Mouse (Mus musculus) liver, embryonic 15.5 days (tissue): ENCODE measurements around the gene Ube2v1. TPM values are rescaled to one million over a fixed set of nuclear protein-coding genes. Genes with fewer than 3 reads are reported as not detected.
A peak's percentile ranks its signal among the peaks of the same experiment; 100 is the strongest.
"Not testable (repeated sequence)": the region's sequence is repeated elsewhere in the genome, so short reads cannot be mapped to it uniquely, and the experiment has no call there.

Source experiments
- ATAC-seq: fragments of 200-750 bp; cut with Nextera tagmentation; 2 replicates; pipeline ENCODE4 v1.8.0; 2017; ENCODE audit warnings: moderate number of reproducible peaks, mild to moderate bottlenecking, moderate library complexity; ENCODE audit not compliant: insufficient read depth
- H3K27ac ChIP-seq: fragments of 300-500 bp; sonication (generic); replicated peaks from 2 replicates; pipeline ENCODE4 v1.5.1; 2015; ENCODE audit warnings: mild to moderate bottlenecking, inconsistent platforms
- H3K27me3 ChIP-seq: fragments of 300-500 bp; sonication (generic); 2 replicates; pipeline ENCODE4 v1.6.1; 2015; ENCODE audit warnings: mild to moderate bottlenecking, inconsistent platforms
- H3K36me3 ChIP-seq: fragments of 300-500 bp; sonication (generic); replicated peaks from 2 replicates; pipeline ENCODE4 v1.6.1; 2015; ENCODE audit warnings: moderate library complexity, mild to moderate bottlenecking, inconsistent platforms
- H3K4me1 ChIP-seq: fragments of 300-500 bp; sonication (generic); replicated peaks from 2 replicates; pipeline ENCODE4 v1.6.1; 2015; ENCODE audit warnings: inconsistent platforms
- H3K4me2 ChIP-seq: fragments of 300-500 bp; sonication (generic); 2 replicates; pipeline ENCODE4 v1.6.1; 2015; ENCODE audit warnings: moderate library complexity, mild to moderate bottlenecking, inconsistent platforms
- H3K4me3 ChIP-seq: fragments of 300-500 bp; sonication (generic); replicated peaks from 2 replicates; pipeline ENCODE4 v1.5.1; 2015; ENCODE audit warnings: mild to moderate bottlenecking, inconsistent platforms
- H3K9ac ChIP-seq: fragments of 300-500 bp; sonication (generic); 2 replicates; pipeline ENCODE4 v1.6.1; 2015; ENCODE audit warnings: moderate library complexity, mild to moderate bottlenecking, inconsistent platforms
- H3K9me3 ChIP-seq: fragments of 300-500 bp; sonication (generic); replicated peaks from 2 replicates; pipeline ENCODE4 v1.6.1; 2016; ENCODE audit warnings: inconsistent platforms
- WGBS: fragments of 180-500 bp; shearing (Covaris S2); methylation state at CpG from one replicate; pipeline ENCODE4 v1.1.7; 2015; ENCODE audit warnings: mixed read lengths; ENCODE audit not compliant: insufficient replicate concordance; 5-methylcytosine and 5-hydroxymethylcytosine counted together
- polyA plus RNA-seq: library from polyadenylated mRNA; unstranded; fragments of >200 nt; fragmentation: Nextera tagmentation; extraction: Ambion mirVana; gene quantifications from 2 replicates; pipeline ENCODE4 v1.2.1, GENCODE M21; 2015

Ube2v1 gene
- polyA plus RNA-seq, 1 experiment from 2014 or later = 187 TPM

DNA sequence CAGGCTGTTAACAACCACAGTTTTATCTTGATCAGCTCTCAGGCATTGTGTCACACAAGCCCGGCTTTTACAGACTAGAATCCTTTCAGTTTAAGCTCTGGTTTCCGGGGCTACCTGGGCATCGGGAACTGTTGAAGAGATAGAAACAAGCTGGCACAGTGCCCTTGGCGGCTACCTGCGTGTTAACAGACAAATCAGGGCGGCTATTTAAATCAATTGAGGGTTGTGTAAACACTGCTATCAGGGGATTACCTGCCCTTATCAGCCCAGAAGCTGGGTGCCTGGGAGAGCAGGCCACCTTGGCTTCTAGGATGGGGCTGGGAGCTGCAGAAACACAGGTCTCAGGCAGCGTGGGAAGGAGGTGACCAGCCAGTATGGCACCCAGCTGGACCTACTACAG is 20.8 kb upstream of the Ube2v1 start:
- Histone ChIP-seq H3K4me1 (peaks cover 29% of the 10 kb centered on the region), H3K4me2 (no peak overlapping the region), H3K9me3 (no peaks in the 10 kb centered on the region), H3K9ac (no peak overlapping the region), H3K27ac (no peak overlapping the region), H3K27me3 (no peaks in the 10 kb centered on the region; the same call in 1 of the 2 replicates), H3K36me3 (peaks cover 23% of the 10 kb centered on the region), H3K4me3 (no peak overlapping the region)
- 60% methylated on average over 7 of the region's 7 CpGs for WGBS
- no peak for ATAC-seq

DNA sequence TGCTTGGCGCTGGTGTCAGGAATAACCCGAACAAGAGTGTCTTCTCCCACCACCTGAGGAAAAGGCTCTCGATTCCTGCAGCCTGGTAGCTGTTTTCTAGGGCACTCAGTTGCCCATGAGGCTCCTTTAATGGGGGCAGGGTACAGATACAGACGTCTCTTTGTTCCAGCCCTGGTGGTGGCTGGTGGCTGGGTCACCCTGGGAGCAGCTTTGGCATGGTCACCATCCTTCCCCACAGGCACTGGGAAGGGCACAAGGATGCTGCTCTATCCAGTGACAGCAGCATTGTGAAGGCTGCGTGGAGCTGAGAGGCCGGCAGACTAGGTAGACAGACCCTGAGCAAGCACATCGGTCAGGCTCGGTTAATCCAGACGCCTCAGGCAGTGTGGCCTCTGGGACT is 19.7 kb upstream of the Ube2v1 start:
- 86% methylated on average over 9 of the region's 9 CpGs for WGBS
- peaks cover 19% of the 10 kb centered on the region for H3K4me1 ChIP-seq
- H3K9ac ChIP-seq = no peak overlapping the region
- H3K27me3 ChIP-seq = no peaks in the 10 kb centered on the region; the same call in 1 of the 2 replicates
- H3K4me3 ChIP-seq = no peak overlapping the region
- H3K9me3 ChIP-seq = no peaks in the 10 kb centered on the region
- no peak for ATAC-seq
- no peak overlapping the region for H3K27ac ChIP-seq
- no peak overlapping the region for H3K4me2 ChIP-seq
- H3K36me3 ChIP-seq = peaks cover 23% of the 10 kb centered on the region

DNA sequence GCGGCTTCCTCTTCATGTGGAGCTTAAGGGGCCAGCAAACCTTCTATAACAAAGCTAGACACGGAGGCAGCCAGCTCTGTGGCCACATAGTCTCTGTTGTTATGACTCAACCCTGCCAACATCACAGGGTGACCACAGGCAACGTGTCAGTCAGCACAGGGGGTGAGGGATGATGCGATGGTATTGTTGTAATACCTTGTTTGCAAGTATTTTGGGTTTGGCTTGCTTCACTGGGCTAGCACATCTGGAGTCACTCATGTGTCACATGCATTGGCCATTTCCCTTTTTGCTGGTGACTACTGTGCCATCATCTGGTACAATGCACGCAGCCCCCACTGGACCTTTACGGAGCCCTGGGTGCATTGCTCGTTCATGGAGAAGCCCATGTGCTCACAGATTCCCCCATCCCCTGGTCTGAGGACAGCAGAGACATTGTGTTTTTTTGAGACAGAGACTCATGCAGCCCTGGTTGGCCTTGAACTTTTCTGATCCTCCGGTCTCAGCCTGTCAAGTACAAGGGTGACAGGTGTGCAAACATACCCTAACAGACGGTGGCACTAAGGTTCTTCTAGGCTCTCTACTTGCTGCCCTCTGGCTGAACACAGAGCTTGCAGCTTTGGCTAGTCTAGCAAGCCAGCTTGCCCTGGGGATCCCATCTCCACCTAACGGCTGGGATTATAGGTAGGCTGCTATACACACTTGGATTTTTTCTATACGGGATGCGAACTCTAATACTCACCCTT is 17.6 kb upstream of the Ube2v1 start:
- no peaks in the 10 kb centered on the region for H3K9me3 ChIP-seq
- ATAC-seq = no peak
- peaks cover 17% of the 10 kb centered on the region for H3K4me1 ChIP-seq
- 74% methylated on average over 12 of the region's 12 CpGs for WGBS
- no peak overlapping the region for H3K4me3 ChIP-seq
- H3K36me3 ChIP-seq = peaks cover 32% of the 10 kb centered on the region
- no peak overlapping the region for H3K4me2 ChIP-seq
- no peaks in the 10 kb centered on the region; the same call in 1 of the 2 replicates for H3K27me3 ChIP-seq
- H3K9ac ChIP-seq = no peak overlapping the region
- no peak overlapping the region for H3K27ac ChIP-seq

DNA sequence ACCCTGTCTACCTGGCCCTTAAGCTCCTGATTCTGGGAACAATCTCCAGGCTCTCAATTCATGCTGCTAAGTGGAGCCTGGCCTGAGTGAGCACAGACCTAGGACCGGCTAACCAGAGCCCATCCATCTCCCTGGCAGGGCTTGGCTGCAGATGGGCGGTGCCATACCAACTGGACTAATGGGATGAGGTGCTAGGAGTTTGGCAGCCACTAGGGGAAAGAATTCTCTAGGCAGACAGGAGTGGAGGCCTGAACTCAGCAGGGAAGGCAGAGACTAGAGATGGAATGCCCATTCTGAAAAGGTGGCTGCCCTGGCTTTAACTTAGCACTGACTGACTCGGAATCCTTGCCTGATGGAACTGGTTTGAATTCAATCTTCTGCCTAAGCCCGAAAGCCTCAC is 14.5 kb upstream of the Ube2v1 start:
- H3K27me3 ChIP-seq = no peaks in the 10 kb centered on the region
- peaks cover 34% of the 10 kb centered on the region for H3K36me3 ChIP-seq
- H3K9me3 ChIP-seq = no peaks in the 10 kb centered on the region
- H3K4me2 ChIP-seq = no peak overlapping the region
- H3K27ac ChIP-seq = no peak overlapping the region
- no peak overlapping the region for H3K9ac ChIP-seq
- ATAC-seq = no peak
- H3K4me3 ChIP-seq = no peak overlapping the region
- 85% methylated on average over 4 of the region's 4 CpGs for WGBS
- peaks cover 16% of the 10 kb centered on the region for H3K4me1 ChIP-seq

DNA sequence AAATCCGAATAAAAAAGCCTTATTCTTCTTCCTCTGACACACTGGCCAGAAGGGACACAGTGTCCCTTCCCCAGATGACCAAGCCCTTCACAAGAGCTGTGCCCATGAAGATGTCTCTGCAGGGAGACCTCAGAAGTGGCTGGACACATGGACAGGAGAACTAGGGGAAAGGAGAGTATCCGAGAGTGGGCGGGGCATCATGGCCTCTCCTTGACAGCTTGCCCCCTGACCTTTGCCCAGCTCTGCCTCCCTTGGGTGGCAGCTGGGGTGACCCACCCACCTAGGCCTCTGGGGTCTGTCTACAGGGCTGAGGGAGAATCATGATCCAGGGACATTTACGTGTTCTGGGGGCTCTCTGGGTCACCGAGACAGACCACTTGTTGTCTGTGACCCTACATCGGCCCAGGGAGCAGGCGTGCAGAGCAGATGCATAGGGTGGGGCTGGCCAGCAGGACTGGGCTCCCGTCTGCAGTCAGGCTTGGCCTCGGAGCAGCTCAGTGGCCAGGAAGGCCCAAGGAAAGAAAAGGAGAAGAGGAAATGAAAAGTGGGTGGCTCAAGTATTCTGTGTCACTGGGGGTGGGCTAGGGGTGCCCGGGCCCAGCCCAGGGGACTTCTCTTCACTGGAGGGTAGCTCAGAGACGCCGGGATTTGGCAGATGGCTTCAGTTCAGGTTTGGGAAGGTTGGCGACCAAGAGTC is 11.6 kb upstream of the Ube2v1 start:
- ATAC-seq, H3K27ac ChIP-seq, H3K9me3 ChIP-seq, H3K4me3 ChIP-seq, H3K4me2 ChIP-seq, H3K27me3 ChIP-seq, H3K9ac ChIP-seq: not testable (repeated sequence)
- 69% methylated on average over 13 of the region's 13 CpGs for WGBS
- Histone ChIP-seq H3K36me3 (peaks cover 29% of the 10 kb centered on the region), H3K4me1 (peaks cover 14% of the 10 kb centered on the region)

DNA sequence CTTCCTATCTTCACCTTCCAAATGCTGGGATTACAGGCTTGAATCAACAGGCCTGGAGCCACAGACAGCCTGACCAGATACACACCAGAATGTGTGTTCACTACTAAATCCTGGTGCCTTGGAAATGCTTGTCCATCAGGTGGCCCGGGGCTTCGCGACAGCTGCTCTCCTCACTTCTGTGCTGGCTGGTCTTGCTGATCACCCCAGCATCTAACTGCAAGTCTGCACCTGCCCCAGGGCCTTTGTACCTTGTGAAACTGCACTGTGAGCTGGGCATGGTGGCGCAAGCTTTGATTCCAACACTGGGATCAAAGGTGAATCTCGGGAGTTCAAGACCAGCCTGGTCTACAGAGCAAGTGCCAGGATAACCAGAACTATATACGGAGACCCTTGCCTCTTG is 10.3 kb upstream of the Ube2v1 start:
- ATAC-seq = no peak
- 83% methylated on average over 6 of the region's 6 CpGs for WGBS
- peaks cover 14% of the 10 kb centered on the region for H3K4me1 ChIP-seq

DNA sequence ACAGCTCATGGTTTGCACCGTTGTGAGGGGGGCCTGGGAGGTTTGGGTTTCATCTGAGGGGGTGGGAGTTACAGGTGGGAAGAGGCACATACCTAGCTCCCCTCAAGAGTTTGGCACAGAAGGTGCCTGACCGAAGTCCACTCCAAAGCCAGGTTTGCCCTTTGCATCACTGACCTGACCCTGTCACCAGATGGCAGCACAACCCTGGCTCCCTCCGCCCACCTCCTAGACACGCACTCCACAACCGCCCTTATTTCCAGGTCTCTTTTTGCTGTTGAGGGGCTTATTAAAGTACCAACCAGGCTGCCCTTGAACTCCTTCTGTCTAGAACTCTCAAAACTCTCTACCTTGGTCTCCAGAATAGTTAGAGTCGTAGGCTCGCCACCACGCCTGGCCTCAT is 9.4 kb upstream of the Ube2v1 start:
- peaks cover 16% of the 10 kb centered on the region for H3K4me1 ChIP-seq
- H3K9ac ChIP-seq = no peak overlapping the region
- H3K27me3 ChIP-seq = peaks cover 5% of the 10 kb centered on the region; the same call in 1 of the 2 replicates
- 35% methylated on average over 8 of the region's 8 CpGs for WGBS
- 0 out of 2 replicates have a peak overlapping the region, but pooled peaks have one; percentile 11 for H3K4me2 ChIP-seq
- H3K27ac ChIP-seq = 0 out of 2 replicates have a peak overlapping the region, but pooled peaks have one; percentile 16
- no peak overlapping the region for H3K4me3 ChIP-seq
- peaks cover 29% of the 10 kb centered on the region for H3K36me3 ChIP-seq
- 0 out of 2 replicates have a peak, but pooled peaks have one; percentile 11 for ATAC-seq
- H3K9me3 ChIP-seq = no peaks in the 10 kb centered on the region

More for the DNA sequence above, 10.3 kb upstream of the Ube2v1 start:
- Histone ChIP-seq H3K27me3 (peaks cover 5% of the 10 kb centered on the region; the same call in 1 of the 2 replicates), H3K4me3 (no peak overlapping the region), H3K9ac (no peak overlapping the region), H3K27ac (0 out of 2 replicates have a peak overlapping the region, but pooled peaks have one; percentile 16), H3K4me2 (no peak overlapping the region), H3K9me3 (no peaks in the 10 kb centered on the region), H3K36me3 (peaks cover 29% of the 10 kb centered on the region)

DNA sequence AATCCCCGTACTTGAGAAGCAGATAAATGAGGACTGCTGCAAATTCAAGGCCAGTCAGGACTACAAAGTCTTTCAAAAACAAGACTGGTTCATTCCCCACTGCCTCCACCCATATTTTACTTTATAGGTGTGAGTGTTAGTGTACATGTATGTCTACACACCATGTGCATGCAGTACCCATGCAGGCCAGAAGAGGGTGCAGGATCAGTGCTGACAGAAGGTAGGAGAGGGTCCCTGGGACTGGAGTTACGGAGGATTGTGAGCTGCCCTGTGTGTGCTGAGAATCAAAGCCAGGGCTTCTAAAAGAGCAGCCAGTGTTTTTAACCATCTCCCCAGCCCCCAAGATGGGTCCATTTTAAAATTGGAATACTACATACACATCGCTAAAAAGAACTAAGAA is 8.4 kb upstream of the Ube2v1 start:
- Histone ChIP-seq H3K4me1 (peaks cover 24% of the 10 kb centered on the region), H3K4me2 (no peak overlapping the region), H3K36me3 (peaks cover 20% of the 10 kb centered on the region), H3K9me3 (no peaks in the 10 kb centered on the region), H3K9ac (no peak overlapping the region), H3K27me3 (peaks cover 5% of the 10 kb centered on the region; the same call in 1 of the 2 replicates), H3K27ac (no peak overlapping the region), H3K4me3 (no peak overlapping the region)
- 80% methylated on average over 3 of the region's 3 CpGs for WGBS
- no peak for ATAC-seq

DNA sequence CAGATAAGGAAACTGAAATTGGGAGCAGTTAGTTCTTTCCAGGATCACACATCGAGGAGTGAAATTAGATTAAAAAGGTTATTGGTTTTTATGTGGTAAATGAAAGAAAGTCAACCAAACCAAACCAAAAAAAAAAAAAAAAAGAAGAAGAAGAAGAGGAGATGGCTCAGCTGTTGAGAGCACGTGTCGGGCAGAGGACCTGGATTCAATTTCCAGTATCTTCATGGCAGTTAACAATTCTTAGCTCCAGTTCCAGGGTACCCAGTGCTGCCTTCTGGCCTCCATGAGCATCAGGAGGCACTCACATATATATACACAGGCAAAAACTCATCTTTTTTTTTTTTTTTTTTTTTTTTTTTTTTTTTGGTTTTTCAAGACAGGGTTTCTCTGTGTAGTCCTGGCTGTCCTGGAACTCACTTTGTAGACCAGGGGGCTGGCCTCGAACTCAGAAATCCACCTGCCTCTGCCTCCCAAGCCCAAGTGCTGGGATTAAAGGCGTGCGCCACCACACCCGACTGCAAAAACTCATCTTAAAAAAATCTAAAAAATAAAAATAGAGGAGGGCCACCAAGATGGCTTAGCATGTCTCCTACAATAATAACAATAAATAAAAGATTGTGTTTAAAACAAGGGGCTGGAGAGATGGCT is 3.1 kb upstream of the Ube2v1 start:
- 58% methylated on average over 7 of the region's 7 CpGs for WGBS
- H3K27ac ChIP-seq = peak overlapping the region; percentile 99
- ATAC-seq = no peak
- H3K4me1 ChIP-seq = peaks cover 54% of the 10 kb centered on the region
- H3K9ac ChIP-seq = peak overlapping the region; percentile 44
- H3K27me3 ChIP-seq = peaks cover 5% of the 10 kb centered on the region; the same call in 1 of the 2 replicates
- peak overlapping the region; percentile 51 for H3K4me3 ChIP-seq
- no peaks in the 10 kb centered on the region for H3K9me3 ChIP-seq
- H3K36me3 ChIP-seq = no peaks in the 10 kb centered on the region
- H3K4me2 ChIP-seq = peak overlapping the region; percentile 79

DNA sequence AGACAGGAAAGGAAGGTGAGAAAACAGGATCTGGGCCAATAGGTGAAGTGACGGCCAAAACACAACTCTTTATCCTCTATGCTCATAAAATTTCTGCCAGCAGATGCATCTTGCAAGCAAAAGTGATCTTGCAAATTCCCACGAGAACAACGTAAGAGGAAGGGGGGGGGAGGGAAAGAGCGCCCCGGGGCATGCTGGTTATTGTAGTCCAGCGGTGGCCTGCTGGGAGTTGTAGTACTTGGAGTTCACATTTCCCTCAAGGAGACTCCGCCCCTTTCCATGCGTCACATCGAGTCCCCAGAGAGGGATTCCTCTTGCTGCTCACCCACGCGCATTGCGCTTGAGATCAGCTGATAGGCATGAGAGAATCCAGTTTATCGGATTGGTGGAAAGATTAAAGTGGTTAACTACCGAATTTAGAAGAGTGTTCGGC is 2.5 kb upstream of the Ube2v1 start:
- ATAC-seq = peak; percentile 51
- no peaks in the 10 kb centered on the region for H3K9me3 ChIP-seq
- no peaks in the 10 kb centered on the region for H3K36me3 ChIP-seq
- WGBS = under 1% methylated on average over 15 of the region's 15 CpGs
- peak overlapping the region; percentile 47 for H3K9ac ChIP-seq
- H3K4me2 ChIP-seq = peak overlapping the region; percentile 79
- H3K4me3 ChIP-seq = peak overlapping the region; percentile 51
- H3K4me1 ChIP-seq = peaks cover 61% of the 10 kb centered on the region
- H3K27ac ChIP-seq = peak overlapping the region; percentile 99
- peaks cover 5% of the 10 kb centered on the region; the same call in 1 of the 2 replicates for H3K27me3 ChIP-seq

DNA sequence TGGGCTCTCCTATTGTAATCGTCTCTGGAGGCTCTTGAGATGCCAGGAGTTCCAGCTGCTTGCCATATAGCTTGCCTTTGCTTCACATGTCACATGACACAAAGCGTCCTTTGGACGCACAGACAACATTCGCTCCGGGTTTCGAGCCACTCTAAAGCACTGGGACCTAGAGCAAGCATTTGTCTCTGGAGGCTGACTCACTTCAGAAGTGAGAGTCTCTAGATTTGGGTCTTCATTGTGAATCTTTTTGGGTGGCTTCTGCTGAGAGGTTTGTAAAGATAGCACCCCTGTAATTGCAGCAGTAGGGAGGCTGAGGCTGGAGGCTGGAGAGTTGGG is 1.6 kb upstream of the Ube2v1 start:
- Histone ChIP-seq H3K9me3 (no peaks in the 10 kb centered on the region), H3K4me1 (peaks cover 69% of the 10 kb centered on the region), H3K36me3 (0 out of 2 replicates have a peak, but pooled peaks cover under 1% of the 10 kb centered on the region), H3K27ac (peak overlapping the region; percentile 99), H3K4me2 (peak overlapping the region; percentile 79), H3K4me3 (peak overlapping the region; percentile 51; the same call in 1 of the 2 replicates), H3K9ac (peak overlapping the region; percentile 47; the same call in 1 of the 2 replicates), H3K27me3 (no peaks in the 10 kb centered on the region)
- ATAC-seq = no peak
- 86% methylated on average over 6 of the region's 6 CpGs for WGBS
